Mouse (Mus musculus): ENCODE results near the gene Cbwd1. TPM values are rescaled to one million over a fixed set of nuclear protein-coding genes. Genes with fewer than 3 reads are reported as not detected.

Gene Cbwd1
- polyA plus RNA-seq (2015; fragmentation: Nextera tagmentation; extraction: Ambion mirVana): 17.8 and 19.9 TPM in 2 replicates

GRCm38 (mm10) chr19:24961172-24961962 is at the start of gene Cbwd1:
Gene Cbwd1, minus strand, starts transcription at chr19:24961610.
- Histone ChIP-seq H3K27me3 (replicated peaks) (no peaks in the 10 kb centered on the region), H3K4me2 (peak within 1 kb of the TSS; percentile 50), H3K4me3 (replicated peaks) (peak within 1 kb of the TSS; percentile 78), H3K9ac (peak within 1 kb of the TSS; percentile 70), H3K27ac (peak within 1 kb of the TSS; percentile 63), H3K36me3 (no peaks in the 10 kb centered on the region), H3K4me1 (0 out of 2 replicates have a peak, but pooled peaks cover 5% of the 10 kb centered on the region), H3K9me3 (no peaks in the 10 kb centered on the region)
- WGBS: under 1% methylated on average over 36 of the region's 36 CpGs
- ATAC-seq (ENCODE audit: insufficient read depth, low FRiP score, low read depth): peak; percentile 100

GRCm38 (mm10) chr19:25008509-25008908 is 47.1 kb upstream of the Cbwd1 start:
- no peak overlapping the region for H3K9ac ChIP-seq
- H3K4me2 ChIP-seq: no peak overlapping the region
- H3K9me3 ChIP-seq: no peaks in the 10 kb centered on the region
- no peak for ATAC-seq (ENCODE audit: insufficient read depth, low FRiP score, low read depth)
- no peak overlapping the region for H3K27ac ChIP-seq
- WGBS: 92% methylated on average over 2 of the region's 2 CpGs
- H3K4me1 ChIP-seq: 0 out of 2 replicates have a peak, but pooled peaks cover 5% of the 10 kb centered on the region
- no peak overlapping the region for H3K4me3 ChIP-seq (replicated peaks)
- no peaks in the 10 kb centered on the region for H3K36me3 ChIP-seq
- no peaks in the 10 kb centered on the region for H3K27me3 ChIP-seq (replicated peaks)

GRCm38 (mm10) chr19:25006686-25007085 is 45.3 kb upstream of the Cbwd1 start:
- no peak overlapping the region for H3K27ac ChIP-seq
- no peak overlapping the region for H3K4me3 ChIP-seq (replicated peaks)
- H3K27me3 ChIP-seq (replicated peaks): no peaks in the 10 kb centered on the region
- 85% methylated on average over 1 of the region's 1 CpGs for WGBS
- H3K4me2 ChIP-seq: no peak overlapping the region
- no peaks in the 10 kb centered on the region for H3K36me3 ChIP-seq
- H3K4me1 ChIP-seq: 0 out of 2 replicates have a peak, but pooled peaks cover 5% of the 10 kb centered on the region
- H3K9me3 ChIP-seq: no peaks in the 10 kb centered on the region
- ATAC-seq (ENCODE audit: insufficient read depth, low FRiP score, low read depth): no peak
- H3K9ac ChIP-seq: no peak overlapping the region

DNA sequence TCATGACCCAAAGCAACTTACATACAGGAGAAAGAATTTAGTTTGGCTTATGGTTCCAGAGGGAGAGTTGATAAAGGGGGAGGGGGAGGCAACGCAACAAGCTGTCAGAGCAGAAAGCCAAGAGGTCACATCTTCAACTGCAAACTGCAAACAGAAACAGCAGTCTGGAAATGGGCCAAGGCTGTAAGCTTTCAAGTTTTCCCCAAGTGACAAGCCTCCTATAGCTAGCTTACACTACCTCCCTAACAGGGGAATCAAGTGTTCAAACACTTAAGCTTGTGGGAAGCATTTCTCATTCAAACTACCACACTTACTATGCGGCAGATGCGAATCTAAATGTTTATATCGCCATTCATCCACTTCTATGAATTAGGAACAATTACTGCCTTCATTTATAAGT is 42.4 kb upstream of the Cbwd1 start:
- Histone ChIP-seq H3K9ac (no peak overlapping the region), H3K4me3 (replicated peaks) (no peak overlapping the region), H3K27ac (no peak overlapping the region), H3K4me2 (no peak overlapping the region), H3K9me3 (no peaks in the 10 kb centered on the region), H3K27me3 (replicated peaks) (0 out of 2 replicates have a peak, but pooled peaks cover 4% of the 10 kb centered on the region), H3K36me3 (no peaks in the 10 kb centered on the region), H3K4me1 (peaks cover 15% of the 10 kb centered on the region)
- 32% methylated on average over 4 of the region's 4 CpGs for WGBS
- no peak for ATAC-seq (ENCODE audit: insufficient read depth, low FRiP score, low read depth)

DNA sequence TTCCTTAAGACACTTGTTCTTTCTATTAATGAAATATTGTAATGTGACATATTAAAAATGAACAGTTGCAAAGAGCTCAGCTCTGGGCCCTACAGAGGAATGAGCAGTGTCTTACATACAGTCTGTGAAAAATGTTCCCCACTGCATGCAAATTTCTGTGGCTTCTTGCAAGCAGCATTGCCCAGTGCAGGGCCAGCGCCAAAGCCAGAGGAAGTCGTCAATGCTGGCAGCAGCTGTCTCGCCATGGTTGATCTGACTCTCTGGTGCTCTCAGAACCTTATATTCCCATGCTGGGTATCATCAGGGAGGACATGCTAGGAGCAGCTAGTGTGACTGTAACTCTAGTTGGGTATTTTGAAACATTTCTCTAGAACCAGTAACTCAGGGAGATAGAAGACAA is 41.4 kb upstream of the Cbwd1 start:
- H3K9ac ChIP-seq: no peak overlapping the region
- H3K4me2 ChIP-seq: no peak overlapping the region
- peaks cover 15% of the 10 kb centered on the region for H3K4me1 ChIP-seq
- no peaks in the 10 kb centered on the region for H3K36me3 ChIP-seq
- H3K27ac ChIP-seq: no peak overlapping the region
- H3K27me3 ChIP-seq (replicated peaks): 0 out of 2 replicates have a peak, but pooled peaks cover 4% of the 10 kb centered on the region
- no peak for ATAC-seq (ENCODE audit: insufficient read depth, low FRiP score, low read depth)
- H3K9me3 ChIP-seq: no peaks in the 10 kb centered on the region
- 75% methylated on average over 3 of the region's 3 CpGs for WGBS
- no peak overlapping the region for H3K4me3 ChIP-seq (replicated peaks)

DNA sequence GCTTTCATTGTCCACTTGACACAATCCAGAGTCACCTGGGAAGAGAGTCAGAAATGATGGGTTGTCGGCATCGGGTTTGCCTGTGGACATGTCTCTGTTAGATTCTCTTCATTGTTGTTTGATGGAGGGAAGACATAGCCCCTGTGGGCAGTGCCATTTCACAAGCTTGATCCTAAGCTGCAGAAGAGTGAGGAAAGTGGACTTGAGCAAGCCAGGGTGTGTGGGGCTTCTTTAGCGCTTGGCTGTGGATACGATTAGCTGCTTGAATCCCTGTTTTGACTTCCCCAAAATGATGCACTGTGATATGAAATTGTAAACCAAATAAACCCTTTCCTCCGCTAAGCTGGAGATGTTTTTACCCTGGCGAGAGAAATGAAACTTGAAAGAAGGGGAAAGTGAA is 40.6 kb upstream of the Cbwd1 start:
- no peak overlapping the region for H3K27ac ChIP-seq
- peaks cover 15% of the 10 kb centered on the region for H3K4me1 ChIP-seq
- no peak overlapping the region for H3K9ac ChIP-seq
- 76% methylated on average over 6 of the region's 6 CpGs for WGBS
- H3K9me3 ChIP-seq: no peaks in the 10 kb centered on the region
- no peaks in the 10 kb centered on the region for H3K36me3 ChIP-seq
- no peak for ATAC-seq (ENCODE audit: insufficient read depth, low FRiP score, low read depth)
- H3K27me3 ChIP-seq (replicated peaks): 0 out of 2 replicates have a peak, but pooled peaks cover 4% of the 10 kb centered on the region
- no peak overlapping the region for H3K4me2 ChIP-seq
- no peak overlapping the region for H3K4me3 ChIP-seq (replicated peaks)

DNA sequence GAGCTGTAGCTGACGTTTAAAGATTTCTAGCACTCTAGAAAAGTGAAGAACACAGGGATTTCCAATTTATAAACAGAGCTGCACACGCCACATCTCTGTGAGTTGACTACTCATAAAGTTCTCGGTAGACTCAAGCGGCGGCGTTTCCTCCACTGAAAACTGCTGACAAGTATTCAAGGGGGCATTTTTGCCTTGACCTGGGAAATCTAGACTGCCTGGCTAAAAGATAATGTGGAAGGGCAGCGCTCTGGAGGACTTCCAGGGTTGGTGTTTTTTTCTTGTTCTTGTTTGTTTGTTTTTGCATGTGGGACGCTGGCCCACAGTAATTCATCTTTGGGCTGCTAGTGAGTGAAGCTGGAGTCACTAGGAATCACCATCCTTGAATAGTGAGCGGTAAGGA is 38.7 kb upstream of the Cbwd1 start:
- H3K9ac ChIP-seq: no peak overlapping the region
- 0 out of 2 replicates have a peak, but pooled peaks cover 4% of the 10 kb centered on the region for H3K27me3 ChIP-seq (replicated peaks)
- peak overlapping the region; percentile 95 for H3K4me2 ChIP-seq
- peaks cover 15% of the 10 kb centered on the region for H3K4me1 ChIP-seq
- H3K27ac ChIP-seq: no peak overlapping the region
- 20% methylated on average over 9 of the region's 9 CpGs for WGBS
- H3K36me3 ChIP-seq: no peaks in the 10 kb centered on the region
- peak overlapping the region; percentile 73 for H3K4me3 ChIP-seq (replicated peaks)
- no peaks in the 10 kb centered on the region for H3K9me3 ChIP-seq
- ATAC-seq (ENCODE audit: insufficient read depth, low FRiP score, low read depth): no peak

DNA sequence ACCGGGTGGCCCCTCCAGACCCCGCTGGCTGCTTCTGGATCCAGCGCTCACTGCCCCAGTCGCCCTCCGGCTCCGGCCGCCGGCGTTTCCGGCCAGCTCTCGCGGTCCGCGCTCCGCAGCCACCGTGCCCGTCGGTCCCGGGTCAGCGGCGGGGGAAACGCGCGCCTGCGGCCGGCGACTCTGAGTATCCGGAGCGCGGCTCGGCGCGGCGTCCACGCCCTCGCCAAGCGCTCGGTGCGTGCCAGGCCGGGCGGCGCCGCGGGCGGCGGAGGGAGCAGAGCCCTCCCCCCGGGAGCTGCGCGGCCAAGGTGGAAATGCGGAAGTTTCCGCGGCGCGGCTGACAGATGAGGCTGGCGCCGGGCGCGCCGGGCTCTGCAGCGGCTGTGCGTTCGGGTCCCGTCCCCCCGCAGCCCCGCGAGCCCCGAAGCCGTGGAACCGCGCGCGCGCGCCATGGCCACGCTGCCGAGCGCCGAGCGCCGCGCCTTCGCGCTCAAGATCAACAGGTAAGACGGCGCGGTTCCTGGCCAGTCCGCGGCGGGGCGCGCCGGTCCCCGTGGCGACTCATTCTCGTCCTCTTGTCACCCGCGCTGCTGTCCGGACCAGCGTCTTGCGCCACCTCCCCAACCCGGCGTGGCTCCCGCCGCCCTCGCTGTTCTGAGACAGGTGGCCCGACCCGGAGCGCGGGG is 37.9 kb upstream of the Cbwd1 start, which contains the start of gene Dock8:
Gene Dock8 (plus strand): TSS at position 334 of the 686 bp plus-strand sequence.
- Histone ChIP-seq H3K27ac (peak within 1 kb of the TSS; percentile 73), H3K27me3 (replicated peaks) (0 out of 2 replicates have a peak, but pooled peaks cover 4% of the 10 kb centered on the region), H3K36me3 (no peaks in the 10 kb centered on the region), H3K9me3 (no peaks in the 10 kb centered on the region), H3K9ac (peak within 1 kb of the TSS; percentile 46), H3K4me1 (peaks cover 15% of the 10 kb centered on the region), H3K4me2 (peak within 1 kb of the TSS; percentile 95), H3K4me3 (replicated peaks) (peak within 1 kb of the TSS; percentile 73)
- WGBS: under 1% methylated on average over 101 of the region's 109 CpGs
- peak; percentile 85 for ATAC-seq (ENCODE audit: insufficient read depth, low FRiP score, low read depth)

GRCm38 (mm10) chr19:24998561-24998960 is 37.2 kb upstream of the Cbwd1 start:
- H3K27ac ChIP-seq: no peak overlapping the region
- H3K9me3 ChIP-seq: no peaks in the 10 kb centered on the region
- H3K9ac ChIP-seq: no peak overlapping the region
- H3K4me1 ChIP-seq: peaks cover 11% of the 10 kb centered on the region
- H3K27me3 ChIP-seq (replicated peaks): 0 out of 2 replicates have a peak, but pooled peaks cover 4% of the 10 kb centered on the region
- ATAC-seq (ENCODE audit: insufficient read depth, low FRiP score, low read depth): no peak
- peak overlapping the region; percentile 95 for H3K4me2 ChIP-seq
- no peaks in the 10 kb centered on the region for H3K36me3 ChIP-seq
- WGBS: 73% methylated on average over 5 of the region's 5 CpGs
- peak overlapping the region; percentile 73; the same call in 1 of the 2 replicates for H3K4me3 ChIP-seq (replicated peaks)

GRCm38 (mm10) chr19:24996815-24997704 is 35.6 kb upstream of the Cbwd1 start:
- Histone ChIP-seq H3K4me1 (peaks cover 11% of the 10 kb centered on the region), H3K36me3 (no peaks in the 10 kb centered on the region), H3K4me3 (replicated peaks) (no peak overlapping the region), H3K27ac (no peak overlapping the region), H3K4me2 (no peak overlapping the region), H3K9me3 (no peaks in the 10 kb centered on the region), H3K9ac (no peak overlapping the region), H3K27me3 (replicated peaks) (0 out of 2 replicates have a peak, but pooled peaks cover 4% of the 10 kb centered on the region)
- WGBS: 59% methylated on average over 12 of the region's 12 CpGs
- no peak for ATAC-seq (ENCODE audit: insufficient read depth, low FRiP score, low read depth)

- Histone ChIP-seq H3K4me3 (replicated peaks) (no peak overlapping the region), H3K4me1 (peaks cover 4% of the 10 kb centered on the region; the same call in 1 of the 2 replicates), H3K4me2 (no peak overlapping the region), H3K36me3 (no peaks in the 10 kb centered on the region), H3K27ac (no peak overlapping the region), H3K9me3 (no peaks in the 10 kb centered on the region), H3K9ac (no peak overlapping the region), H3K27me3 (replicated peaks) (no peaks in the 10 kb centered on the region)
- ATAC-seq (ENCODE audit: insufficient read depth, low FRiP score, low read depth): no peak
- WGBS: 23% methylated on average over 8 of the region's 8 CpGs
These were observed 33.5 kb upstream of the Cbwd1 start for GRCm38 (mm10) chr19:24994900-24995299.

Data from stomach, embryonic 15.5 days (tissue).